Mouse (Mus musculus): ENCODE data around the gene Cdadc1. TPM values are rescaled to one million over a fixed set of nuclear protein-coding genes. Genes with fewer than 3 reads are reported as not detected.
A peak's percentile ranks its signal among the peaks of the same experiment; 100 is the strongest.

The Cdadc1 gene
- polyA plus RNA-seq (2015; fragmentation: Nextera tagmentation; extraction: Ambion mirVana): 31.1 and 37.6 TPM in 2 replicates

DNA sequence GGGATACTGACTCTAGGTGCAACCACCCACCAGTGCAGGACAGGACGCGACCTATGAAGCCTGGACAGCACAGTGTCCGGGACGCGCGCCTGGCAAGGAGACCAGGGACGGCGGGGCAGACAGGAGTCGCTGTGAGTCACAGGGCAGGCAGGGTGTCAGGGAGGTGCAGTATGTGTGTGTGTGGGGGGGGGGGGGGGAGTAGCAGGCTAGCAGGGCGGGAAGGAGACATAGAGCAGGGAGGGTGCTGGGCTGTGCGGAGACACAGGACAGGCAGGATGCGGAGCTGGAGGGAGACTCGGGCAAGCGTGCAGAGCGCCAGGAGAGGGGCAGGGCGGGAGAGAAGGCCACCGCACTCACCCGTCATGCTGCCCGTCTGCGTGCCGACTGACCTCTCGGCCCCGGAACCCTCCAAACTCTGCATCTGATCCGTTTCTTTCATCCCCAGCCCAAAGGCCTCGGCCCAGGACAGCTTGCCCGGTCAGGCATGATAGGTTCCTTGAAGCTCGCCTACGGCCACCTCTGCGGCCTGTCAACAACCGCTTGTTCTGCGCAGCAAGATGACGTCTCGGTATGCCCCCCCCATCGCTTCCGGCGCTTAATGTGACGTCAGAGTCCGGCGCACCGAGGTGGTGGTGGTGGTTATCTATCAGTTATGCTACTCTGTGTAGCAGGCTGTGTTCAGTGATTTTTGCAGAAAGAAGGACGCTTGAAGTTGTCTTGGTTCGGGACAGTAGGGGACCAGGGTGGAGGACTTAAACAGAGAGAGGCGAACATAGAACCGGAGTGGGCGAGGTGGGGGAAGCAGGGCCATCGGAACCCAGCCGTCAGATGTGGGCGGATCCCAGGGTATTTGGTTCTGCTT is at the start of gene Cdadc1:
Cdadc1 (minus strand) TSS at position 562 of the 862 bp plus-strand sequence.
- WGBS: under 1% methylated on average over 42 of the region's 48 CpGs
- peak within 1 kb of the TSS; percentile 85 for H3K4me2 ChIP-seq

DNA sequence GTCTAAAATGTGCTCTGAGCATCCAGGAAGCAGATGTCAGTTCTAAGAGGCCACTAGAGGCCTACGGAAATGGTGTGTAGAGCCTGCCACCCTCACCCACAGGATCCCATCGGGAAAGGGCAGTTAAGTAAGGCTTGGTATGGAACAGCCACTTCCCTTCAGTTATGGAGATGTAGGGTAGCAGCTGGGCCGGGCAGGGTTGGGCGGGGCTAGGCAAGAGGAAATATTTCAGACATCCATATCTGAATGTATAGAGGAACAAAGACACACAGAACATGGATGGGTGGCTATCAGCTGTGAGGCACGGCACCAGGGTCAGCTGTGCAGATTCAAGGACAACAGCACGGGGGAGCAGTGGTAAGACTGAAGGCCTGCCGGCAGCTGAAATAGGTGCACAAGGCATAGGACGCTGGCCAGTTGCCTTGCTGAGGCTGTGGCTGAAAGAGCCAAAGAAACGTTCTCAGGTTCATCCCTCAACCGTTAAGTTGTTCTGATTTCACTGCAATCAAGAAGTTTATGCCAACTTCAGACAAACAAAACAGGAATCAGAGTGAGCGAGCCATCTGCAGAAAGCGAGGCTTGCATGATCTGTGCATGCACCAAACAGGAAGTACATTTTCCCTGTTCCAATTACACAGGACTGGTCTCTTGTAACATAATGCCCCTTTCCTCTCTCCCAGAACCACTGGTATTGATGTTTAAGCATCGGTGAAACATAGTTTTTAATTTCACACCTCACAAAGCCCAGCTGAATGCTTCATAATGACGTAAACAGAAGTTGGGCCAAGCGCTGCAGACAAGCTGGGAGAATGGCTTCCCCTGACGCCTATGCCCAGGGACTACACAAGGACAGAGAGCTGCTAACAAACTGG is 49.3 kb upstream of the Cdadc1 start:
- WGBS: 68% methylated on average over 16 of the region's 16 CpGs
- Histone ChIP-seq H3K27ac (replicated peaks) (peak overlapping the region; percentile 37), H3K36me3 (0 out of 2 replicates have a peak, but pooled peaks cover 2% of the 10 kb centered on the region), H3K4me3 (replicated peaks) (no peak overlapping the region), H3K4me1 (peaks cover 20% of the 10 kb centered on the region), H3K9ac (replicated peaks) (no peak overlapping the region), H3K27me3 (replicated peaks) (no peaks in the 10 kb centered on the region), H3K9me3 (replicated peaks) (no peaks in the 10 kb centered on the region), H3K4me2 (no peak overlapping the region)
- peak; percentile 58; the same call in 1 of the 2 replicates for ATAC-seq (ENCODE audit: low FRiP score)

More for the DNA sequence above, at the start of gene Cdadc1:
- 0 out of 2 replicates have a peak, but pooled peaks cover 3% of the 10 kb centered on the region for H3K36me3 ChIP-seq
- no peaks in the 10 kb centered on the region for H3K27me3 ChIP-seq (replicated peaks)
- peak within 1 kb of the TSS; percentile 86 for H3K27ac ChIP-seq (replicated peaks)
- no peaks in the 10 kb centered on the region for H3K9me3 ChIP-seq (replicated peaks)
- peak; percentile 97 for ATAC-seq (ENCODE audit: low FRiP score)
- peak within 1 kb of the TSS; percentile 91 for H3K4me3 ChIP-seq (replicated peaks)
- peak within 1 kb of the TSS; percentile 76 for H3K9ac ChIP-seq (replicated peaks)
- H3K4me1 ChIP-seq: peaks cover 23% of the 10 kb centered on the region

- peaks cover 21% of the 10 kb centered on the region for H3K4me1 ChIP-seq
- WGBS: 75% methylated on average over 3 of the region's 3 CpGs
- H3K27ac ChIP-seq (replicated peaks): no peak overlapping the region
- H3K27me3 ChIP-seq (replicated peaks): no peaks in the 10 kb centered on the region
- no peak for ATAC-seq (ENCODE audit: low FRiP score)
- no peaks in the 10 kb centered on the region for H3K9me3 ChIP-seq (replicated peaks)
- H3K4me2 ChIP-seq: no peak overlapping the region
- no peak overlapping the region for H3K9ac ChIP-seq (replicated peaks)
- H3K36me3 ChIP-seq: 0 out of 2 replicates have a peak, but pooled peaks cover 2% of the 10 kb centered on the region
- no peak overlapping the region for H3K4me3 ChIP-seq (replicated peaks)
These were observed 47.1 kb upstream of the Cdadc1 start for GRCm38 (mm10) chr14:59644896-59645295.

- no peak overlapping the region for H3K4me3 ChIP-seq (replicated peaks)
- 75% methylated on average over 1 of the region's 1 CpGs for WGBS
- no peak overlapping the region for H3K27ac ChIP-seq (replicated peaks)
- H3K9me3 ChIP-seq (replicated peaks): no peaks in the 10 kb centered on the region
- H3K36me3 ChIP-seq: 0 out of 2 replicates have a peak, but pooled peaks cover 2% of the 10 kb centered on the region
- H3K4me1 ChIP-seq: peaks cover 21% of the 10 kb centered on the region
- no peaks in the 10 kb centered on the region for H3K27me3 ChIP-seq (replicated peaks)
- no peak for ATAC-seq (ENCODE audit: low FRiP score)
- H3K9ac ChIP-seq (replicated peaks): no peak overlapping the region
- H3K4me2 ChIP-seq: no peak overlapping the region
These were observed 46.4 kb upstream of the Cdadc1 start for GRCm38 (mm10) chr14:59644166-59644565.

GRCm38 (mm10) chr14:59643582-59643981 is 45.8 kb upstream of the Cdadc1 start:
- H3K9ac ChIP-seq (replicated peaks): no peak overlapping the region
- no peak overlapping the region for H3K4me2 ChIP-seq
- no peak overlapping the region for H3K4me3 ChIP-seq (replicated peaks)
- WGBS: 79% methylated on average over 12 of the region's 12 CpGs
- no peak for ATAC-seq (ENCODE audit: low FRiP score)
- H3K27ac ChIP-seq (replicated peaks): no peak overlapping the region
- 0 out of 2 replicates have a peak, but pooled peaks cover 2% of the 10 kb centered on the region for H3K36me3 ChIP-seq
- peaks cover 18% of the 10 kb centered on the region for H3K4me1 ChIP-seq
- H3K27me3 ChIP-seq (replicated peaks): no peaks in the 10 kb centered on the region
- H3K9me3 ChIP-seq (replicated peaks): no peaks in the 10 kb centered on the region

DNA sequence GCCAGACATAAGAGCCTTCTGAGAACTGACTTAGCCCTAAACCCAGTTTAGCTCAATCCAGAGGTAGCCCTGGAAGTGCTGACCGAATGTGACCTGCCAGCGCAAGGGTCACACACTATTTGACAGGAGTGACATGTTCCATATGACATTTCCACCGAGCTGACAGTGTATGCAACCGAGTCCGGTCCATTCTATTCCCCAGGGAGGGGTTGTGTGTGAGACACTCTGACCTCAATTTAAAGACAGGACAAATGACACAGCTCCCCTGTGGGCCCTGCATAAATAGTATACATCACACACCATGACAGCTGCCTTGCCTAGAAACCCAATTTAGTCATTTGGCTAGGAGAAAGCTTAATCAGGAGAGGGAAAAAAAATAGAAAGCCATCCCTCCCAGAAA is 44.1 kb upstream of the Cdadc1 start:
- H3K36me3 ChIP-seq: 0 out of 2 replicates have a peak, but pooled peaks cover 2% of the 10 kb centered on the region

DNA sequence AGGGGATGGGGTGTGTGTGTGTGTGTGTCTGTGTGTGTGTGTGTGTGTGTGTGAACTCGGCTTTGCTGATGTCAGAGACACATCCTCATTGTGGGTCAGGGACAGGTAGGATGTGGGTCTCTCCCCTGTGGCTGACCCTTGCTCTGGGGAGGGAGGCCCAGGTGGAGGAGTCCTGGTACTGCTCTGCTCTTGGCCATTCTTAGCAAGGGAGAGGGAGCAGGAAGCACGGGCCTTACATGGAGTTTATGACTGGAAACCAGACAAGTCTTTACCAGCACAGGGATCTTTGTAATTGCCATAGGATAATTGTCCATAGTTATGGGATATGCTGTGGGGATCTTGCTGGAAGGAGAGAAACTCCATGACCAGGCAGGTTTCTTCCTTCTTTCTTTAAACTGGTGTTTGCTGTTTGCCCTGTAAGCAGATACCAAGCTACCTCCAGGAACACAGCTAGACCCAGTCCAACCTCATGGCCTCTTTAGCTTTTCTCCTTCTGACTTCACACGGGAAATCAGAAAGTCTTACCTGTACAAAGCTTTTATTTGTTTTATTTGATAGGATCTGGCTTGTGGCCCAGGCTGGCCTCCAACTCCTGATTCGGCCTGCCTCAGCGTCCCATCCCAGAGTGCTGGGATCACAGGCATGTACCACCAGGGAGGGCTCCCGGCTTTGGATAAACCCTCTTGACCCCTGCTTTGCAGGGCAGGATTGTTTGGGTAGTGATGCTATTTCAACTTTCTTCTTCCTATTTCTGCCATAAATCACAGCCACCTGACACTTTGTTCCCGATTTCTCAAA is 41.3 kb upstream of the Cdadc1 start:
- no peak overlapping the region for H3K27ac ChIP-seq (replicated peaks)
- 72% methylated on average over 7 of the region's 7 CpGs for WGBS
- H3K9me3 ChIP-seq (replicated peaks): no peaks in the 10 kb centered on the region
- ATAC-seq (ENCODE audit: low FRiP score): no peak
- H3K4me3 ChIP-seq (replicated peaks): no peak overlapping the region
- peaks cover 5% of the 10 kb centered on the region; the same call in 1 of the 2 replicates for H3K4me1 ChIP-seq
- H3K9ac ChIP-seq (replicated peaks): no peak overlapping the region
- H3K4me2 ChIP-seq: no peak overlapping the region
- H3K36me3 ChIP-seq: no peaks in the 10 kb centered on the region
- H3K27me3 ChIP-seq (replicated peaks): no peaks in the 10 kb centered on the region

More for the DNA sequence above, 44.1 kb upstream of the Cdadc1 start:
- no peak overlapping the region for H3K4me2 ChIP-seq
- 58% methylated on average over 5 of the region's 5 CpGs for WGBS
- no peaks in the 10 kb centered on the region for H3K27me3 ChIP-seq (replicated peaks)
- H3K9ac ChIP-seq (replicated peaks): no peak overlapping the region
- no peak for ATAC-seq (ENCODE audit: low FRiP score)
- H3K9me3 ChIP-seq (replicated peaks): no peaks in the 10 kb centered on the region
- H3K4me1 ChIP-seq: peaks cover 7% of the 10 kb centered on the region; the same call in 1 of the 2 replicates
- H3K27ac ChIP-seq (replicated peaks): no peak overlapping the region
- no peak overlapping the region for H3K4me3 ChIP-seq (replicated peaks)

DNA sequence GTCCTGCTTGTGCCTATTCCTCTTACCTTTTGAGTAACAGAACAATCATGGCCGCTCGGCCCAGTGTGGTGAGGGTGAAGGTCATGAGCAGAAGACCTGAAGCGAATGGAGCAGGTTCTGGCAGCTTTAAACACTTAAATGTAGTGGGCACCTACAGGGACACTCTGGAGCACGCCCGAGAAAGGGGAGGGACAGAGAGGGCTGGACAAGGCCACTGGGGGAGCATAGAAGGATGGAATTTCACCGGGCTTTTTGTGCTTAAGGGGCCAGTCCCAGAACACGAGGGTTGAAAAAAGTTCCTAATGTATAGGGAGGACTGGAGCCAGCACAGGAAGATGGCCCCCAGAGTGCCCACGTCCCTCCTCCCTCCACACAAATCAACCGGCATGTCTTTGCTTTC is 36.2 kb upstream of the Cdadc1 start:
- 85% methylated on average over 9 of the region's 9 CpGs for WGBS
- Histone ChIP-seq H3K27ac (replicated peaks) (no peak overlapping the region), H3K9ac (replicated peaks) (no peak overlapping the region), H3K27me3 (replicated peaks) (no peaks in the 10 kb centered on the region), H3K36me3 (0 out of 2 replicates have a peak, but pooled peaks cover 5% of the 10 kb centered on the region), H3K9me3 (replicated peaks) (no peaks in the 10 kb centered on the region), H3K4me2 (no peak overlapping the region), H3K4me1 (no peaks in the 10 kb centered on the region), H3K4me3 (replicated peaks) (no peak overlapping the region)
- ATAC-seq (ENCODE audit: low FRiP score): no peak

- Histone ChIP-seq H3K27me3 (replicated peaks) (no peaks in the 10 kb centered on the region), H3K9ac (replicated peaks) (no peak overlapping the region), H3K4me2 (no peak overlapping the region), H3K27ac (replicated peaks) (no peak overlapping the region), H3K4me3 (replicated peaks) (no peak overlapping the region), H3K9me3 (replicated peaks) (no peaks in the 10 kb centered on the region), H3K4me1 (no peaks in the 10 kb centered on the region), H3K36me3 (0 out of 2 replicates have a peak, but pooled peaks cover 5% of the 10 kb centered on the region)
- 88% methylated on average over 5 of the region's 5 CpGs for WGBS
- no peak for ATAC-seq (ENCODE audit: low FRiP score)
These were observed 35.6 kb upstream of the Cdadc1 start for GRCm38 (mm10) chr14:59633295-59633898.

- WGBS: 94% methylated on average over 6 of the region's 6 CpGs
- Histone ChIP-seq H3K9me3 (replicated peaks) (no peaks in the 10 kb centered on the region), H3K4me1 (peaks cover 13% of the 10 kb centered on the region), H3K9ac (replicated peaks) (no peak overlapping the region), H3K27ac (replicated peaks) (no peak overlapping the region), H3K27me3 (replicated peaks) (0 out of 2 replicates have a peak, but pooled peaks cover 2% of the 10 kb centered on the region), H3K4me2 (no peak overlapping the region), H3K4me3 (replicated peaks) (no peak overlapping the region), H3K36me3 (0 out of 2 replicates have a peak, but pooled peaks cover 5% of the 10 kb centered on the region)
- ATAC-seq (ENCODE audit: low FRiP score): no peak
These were observed 34.3 kb upstream of the Cdadc1 start for GRCm38 (mm10) chr14:59632067-59632466.
